Mouse (Mus musculus): ENCODE results near the gene Pitpna. TPM values are rescaled to one million over a fixed set of nuclear protein-coding genes. Genes with fewer than 3 reads are reported as not detected.

Gene Pitpna
- total and polyA plus RNA-seq, 3 experiments: 67.8 to 709 (median 194) TPM

DNA sequence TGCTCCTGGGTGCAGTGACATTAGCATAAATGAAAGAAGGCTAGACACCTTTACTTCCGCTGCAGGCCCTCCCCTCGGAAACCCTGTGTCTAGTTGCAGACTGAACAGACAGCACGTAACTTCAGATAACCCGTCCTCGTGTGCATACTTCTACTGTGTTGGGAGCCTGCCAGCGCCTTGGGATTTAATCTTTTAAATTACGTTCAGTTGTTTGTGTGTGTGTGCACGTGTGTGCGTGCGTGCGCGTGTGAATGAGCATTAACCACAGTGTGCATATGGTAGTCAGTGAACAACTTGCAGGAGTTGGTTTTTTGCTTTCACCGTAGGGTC lies 49.0 kb upstream of the Pitpna start (continued):
- TF ChIP-seq EP300 (IDR thresholded peaks at IDR 0.05; ENCODE audit: low read depth in 1 of 2, low read length in 2 of 2) (peak; percentile 29 to 53), USF2 (IDR thresholded peaks at IDR 0.05; ENCODE audit: borderline replicate concordance in 1 of 2, insufficient read depth in 1 of 2, low read depth in 1 of 2, low read length in 2 of 2) (no peak), ZKSCAN1 (IDR thresholded peaks at IDR 0.05; ENCODE audit: low read depth, low read length) (no peak), ZMIZ1 (IDR thresholded peaks at IDR 0.05; ENCODE audit: low read depth, low read length) (no peak; the same call in 1 of the 2 replicates), GATA1 (IDR thresholded peaks at IDR 0.05; ENCODE audit: low read depth, low read length) (peak; percentile 72), ZNF384 (IDR thresholded peaks at IDR 0.05; ENCODE audit: low read depth, low read length) (no peak), CHD1 (IDR thresholded peaks at IDR 0.05; ENCODE audit: low read depth, low read length) (no peak), CHD2 (IDR thresholded peaks at IDR 0.05; ENCODE audit: low read length) (no peak), ETS1 (IDR thresholded peaks at IDR 0.05; ENCODE audit: low read depth, low read length) (peak; percentile 98), RCOR1 (IDR thresholded peaks at IDR 0.05; ENCODE audit: low read depth, low read length) (peak; percentile 65; the same call in 1 of the 2 replicates), MAFK (IDR thresholded peaks at IDR 0.05; ENCODE audit: borderline replicate concordance, low read depth, low read length) (no peak; the same call in 1 of the 2 replicates), TBP (IDR thresholded peaks at IDR 0.05; ENCODE audit: low read depth, low read length) (0 out of 2 replicates have a peak, but pooled peaks have one; percentile 10), SMC3 (IDR thresholded peaks at IDR 0.05; ENCODE audit: low read depth, low read length) (no peak), E2F4 (IDR thresholded peaks at IDR 0.05; ENCODE audit: borderline replicate concordance, low read depth, low read length) (no peak), CTCF (IDR thresholded peaks at IDR 0.05 in 2 of 3, conservative IDR thresholded peaks at IDR 0.05 in 1 of 3; ENCODE audit: control insufficient read depth in 1 of 3, insufficient read depth in 1 of 3, low read depth in 2 of 3, low read length in 3 of 3, poor library complexity in 1 of 3, severe bottlenecking in 1 of 3) (no peak), KAT2A (conservative IDR thresholded peaks at IDR 0.05; ENCODE audit: low read depth, low read length) (no peak), ELF1 (IDR thresholded peaks at IDR 0.05; ENCODE audit: low read depth, low read length) (0 out of 2 replicates have a peak, but pooled peaks have one; percentile 60), POLR2AphosphoS5 (IDR thresholded peaks at IDR 0.05; ENCODE audit: borderline replicate concordance, low read depth, low read length) (no peak), TCF12 (IDR thresholded peaks at IDR 0.05; ENCODE audit: low read depth, low read length) (no peak; the same call in 1 of the 2 replicates)

DNA sequence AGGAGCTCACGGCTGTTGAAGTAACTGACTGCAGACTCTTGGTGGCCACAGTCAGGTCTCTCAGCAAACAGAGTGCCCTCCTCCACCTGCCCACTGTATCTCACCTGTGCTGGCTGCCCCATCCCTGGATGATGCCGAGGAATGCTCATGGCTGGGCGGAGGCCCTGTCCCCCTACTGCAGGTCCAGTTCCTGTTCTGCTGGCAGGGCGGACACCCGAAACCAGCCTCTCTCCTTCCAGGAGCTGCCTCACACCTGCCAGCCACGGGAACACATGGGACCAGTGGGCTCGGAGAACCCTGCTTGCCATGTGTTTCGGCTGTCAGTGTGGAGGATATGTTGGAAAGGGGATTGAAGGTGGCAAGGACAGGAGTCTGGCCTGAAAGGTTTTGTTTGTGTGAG lies 47.7 kb upstream of the Pitpna start:
- Histone ChIP-seq H3K36me3 (ENCODE audit: control insufficient read depth in 1 of 2, insufficient read depth in 2 of 2, low read length in 2 of 2) (peaks cover 0 to 31% of the 10 kb centered on the region in 2 experiments; a peak in 2 of 4 replicates), H3K9ac (ENCODE audit: control insufficient read depth, low read depth, low read length, poor library complexity, severe bottlenecking) (no peak overlapping the region), H3K27me3 (ENCODE audit: control insufficient read depth in 1 of 2, insufficient read depth in 2 of 2, low read length in 2 of 2) (no peaks in the 10 kb centered on the region), H3K4me1 (ENCODE audit: control insufficient read depth in 1 of 2, insufficient read depth in 2 of 2, low read length in 2 of 2) (peaks cover 8 to 49% of the 10 kb centered on the region in 2 experiments), H3K79me2 (ENCODE audit: control insufficient read depth, insufficient read depth, low read length, poor library complexity) (no peaks in the 10 kb centered on the region), H3K4me3 (ENCODE audit: control insufficient read depth in 1 of 2, insufficient read depth in 1 of 2, low read depth in 2 of 2, low read length in 2 of 2) (no peak overlapping the region), H3K27ac (ENCODE audit: control insufficient read depth, low read depth, low read length) (no peak overlapping the region; the same call in 1 of the 2 replicates), H3K9me3 (replicated peaks; ENCODE audit: insufficient read depth, low read length) (no peaks in the 10 kb centered on the region)
- no peak for TF ChIP-seq CHD2 (IDR thresholded peaks at IDR 0.05; ENCODE audit: low read length)
- no peak for TF ChIP-seq SIN3A (IDR thresholded peaks at IDR 0.05; ENCODE audit: low read length)
- no peak for TF ChIP-seq ZC3H11A (IDR thresholded peaks at IDR 0.05; ENCODE audit: low read depth, low read length)
- no peak for TF ChIP-seq BHLHE40 (IDR thresholded peaks at IDR 0.05; ENCODE audit: borderline replicate concordance, low read depth, low read length)
- TF ChIP-seq RAD21 (IDR thresholded peaks at IDR 0.05; ENCODE audit: low read depth, low read length): no peak
- no peak for TF ChIP-seq HCFC1 (IDR thresholded peaks at IDR 0.05; ENCODE audit: low read depth, low read length)
- TF ChIP-seq POLR2AphosphoS2 (IDR thresholded peaks at IDR 0.05; ENCODE audit: low read length): no peak
- no peak for TF ChIP-seq ETS1 (IDR thresholded peaks at IDR 0.05; ENCODE audit: low read depth, low read length)
- no peak for TF ChIP-seq TBP (IDR thresholded peaks at IDR 0.05; ENCODE audit: low read depth, low read length)
- TF ChIP-seq UBTF (IDR thresholded peaks at IDR 0.05; ENCODE audit: borderline replicate concordance, insufficient read depth, low read depth, low read length): no peak
- DNase-seq (ENCODE audit: low read depth, low spot score): peak; percentile 20

All from MEL (cell line).